Mouse (Mus musculus): ENCODE data around the gene Apol7e. TPM values are rescaled to one million over a fixed set of nuclear protein-coding genes. Genes with fewer than 3 reads are reported as not detected.

Apol7e gene
- total RNA-seq, 2 experiments from 2014 or later = not detected

- DNase-seq (ENCODE audit: low spot score in 2 of 2) = no peak
- Histone ChIP-seq H3K27ac (no peak overlapping the region), H3K4me3 (no peak overlapping the region)
- TF ChIP-seq CTCF (conservative IDR thresholded peaks at IDR 0.05) = no peak
Measured at GRCm38 (mm10) chr15:77766981-77767380, 68.3 kb downstream of the Apol7e start.

Other genes with a start within 250 kb of the Apol7e start
- not detected for gene Apol10a, start 221.8 kb upstream of the Apol7e start, total RNA-seq (2021)
- gene Apol11a, start 190.6 kb upstream of the Apol7e start, total RNA-seq (2021) = not detected
- gene Apol7c, start 165.5 kb upstream of the Apol7e start, total RNA-seq (2021) = not detected
- gene 1700025B11Rik, start 137.0 kb upstream of the Apol7e start, total RNA-seq (2021) = not detected
- not detected for gene Apol10b, start 102.7 kb upstream of the Apol7e start, total RNA-seq (2021)
- not detected for gene Gm36245, start 99.6 kb upstream of the Apol7e start, total RNA-seq (2021)
- gene Apol11b, start 55.6 kb upstream of the Apol7e start, total RNA-seq (2021) = not detected
- not detected for gene Apol9b, start 30.2 kb downstream of the Apol7e start, total RNA-seq (2021)
- 1 to 10 TPM; 5.7 to 7.4 TPM for gene Apol8, start 58.1 kb downstream of the Apol7e start, total RNA-seq (2021)
- gene Myh9, start 143.3 kb downstream of the Apol7e start, total RNA-seq (2021) = 10 to 100 TPM; 88.3 to 96.3 TPM
- gene Txn2, start 230.1 kb downstream of the Apol7e start, total RNA-seq (2021) = 100 to 1,000 TPM; 119 to 136 TPM